Mouse (Mus musculus): ENCODE measurements at regions not wholly inside any gene's neighbourhood (a gene's known extent, or its start where the extent isn't known, plus 50 kb on each side); places are given as distances from the start of the nearest gene placed in this dataset.
A peak's percentile ranks its signal among the peaks of the same experiment; 100 is the strongest.

GRCm38 (mm10) chr10:44646615-44647014 lies 118.3 kb upstream of the Prdm1 start:
- DNase-seq (ENCODE audit: low read depth, low spot score), result no peak

GRCm38 (mm10) chr10:44641616-44642015 lies 113.3 kb upstream of the Prdm1 start:
- DNase-seq (ENCODE audit: low read depth, low spot score), result no peak

- DNase-seq (ENCODE audit: low read depth, low spot score), result no peak
These were observed 112.3 kb upstream of the Prdm1 start for GRCm38 (mm10) chr10:44640620-44641019.

DNA sequence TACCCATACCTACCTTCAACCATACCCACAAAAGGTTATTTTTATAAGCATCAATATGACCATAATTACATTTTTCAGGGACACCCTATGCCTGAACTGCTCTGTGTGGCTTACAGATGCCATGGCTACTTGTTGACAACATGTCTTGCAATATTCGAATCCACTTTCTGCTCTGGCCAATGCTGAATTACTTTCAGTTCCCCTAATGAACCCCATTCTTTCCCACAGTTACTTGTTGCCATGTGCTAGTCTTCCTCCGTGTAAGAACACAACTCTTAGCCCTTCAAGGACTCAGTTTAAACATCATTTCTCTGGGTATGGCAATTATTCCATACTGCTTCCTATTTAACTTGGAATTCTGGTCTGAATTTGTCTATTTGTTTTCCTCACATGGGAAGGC lies 110.4 kb upstream of the Prdm1 start:
- DNase-seq (ENCODE audit: low read depth, low spot score), result no peak

GRCm38 (mm10) chr10:44636786-44637185 lies 108.5 kb upstream of the Prdm1 start:
- no peak for DNase-seq (ENCODE audit: low read depth, low spot score)

GRCm38 (mm10) chr10:44636061-44636460 lies 107.8 kb upstream of the Prdm1 start:
- DNase-seq (ENCODE audit: low read depth, low spot score), result no peak

DNA sequence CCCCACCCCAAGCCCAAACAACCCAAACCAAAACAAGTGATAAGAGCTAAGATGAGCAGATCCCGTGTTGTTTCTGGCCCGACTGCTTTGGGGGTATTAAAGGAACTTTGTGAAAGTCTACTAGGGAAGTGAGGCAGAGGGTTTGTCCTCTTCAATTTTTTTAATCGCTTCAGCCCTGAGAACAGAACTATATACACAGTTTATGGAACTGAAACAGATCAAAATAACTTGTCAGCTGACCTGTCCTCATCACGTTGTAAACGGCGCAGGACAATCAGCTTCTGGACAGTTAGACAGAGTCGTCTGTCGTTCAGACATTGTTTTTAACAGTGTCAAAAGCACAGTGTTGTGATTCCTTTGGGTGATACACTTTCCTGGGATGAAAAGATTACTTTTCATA lies 103.3 kb upstream of the Prdm1 start:
- peak; percentile 11 for DNase-seq (ENCODE audit: low read depth, low spot score)

DNA sequence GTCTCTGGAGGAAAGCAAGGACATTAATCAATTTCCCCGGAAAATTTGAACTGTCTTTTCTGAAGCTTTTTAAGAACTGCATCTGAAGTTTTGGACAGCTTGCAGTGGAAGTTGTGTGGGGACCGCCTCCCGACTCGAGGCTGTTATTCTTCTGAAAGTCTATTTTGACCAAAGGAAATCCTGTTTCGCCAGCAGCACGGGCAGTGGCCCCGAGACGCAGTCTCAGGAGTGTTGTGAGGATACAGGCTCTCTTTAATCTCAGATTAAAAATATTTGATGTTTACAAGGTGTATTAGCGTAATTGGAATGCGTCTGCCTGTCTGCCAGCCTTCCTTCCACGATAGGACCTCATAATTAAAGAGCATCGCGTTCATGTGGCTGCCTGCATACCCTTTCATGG lies 102.2 kb upstream of the Prdm1 start:
- DNase-seq (ENCODE audit: low read depth, low spot score), result peak; percentile 16

DNA sequence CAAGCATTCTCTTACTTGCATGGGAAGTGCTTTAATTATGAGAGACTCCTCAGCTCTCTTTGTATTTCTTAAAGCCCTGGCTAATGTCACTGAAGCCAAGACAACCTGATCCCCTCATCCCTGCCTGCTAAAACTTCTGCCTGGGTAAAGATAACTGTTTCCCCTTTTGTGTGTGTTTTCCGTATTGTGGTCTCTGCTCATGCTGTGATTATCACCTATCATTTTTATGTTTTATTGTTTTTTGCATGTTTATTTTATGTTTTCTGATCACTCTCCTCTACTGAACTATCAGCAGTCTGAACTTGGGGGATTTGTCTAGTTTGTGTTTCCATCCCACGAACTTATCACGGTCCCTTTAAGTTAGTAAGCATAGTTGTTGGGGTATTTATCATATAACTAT lies 100.1 kb upstream of the Prdm1 start:
- no peak for DNase-seq (ENCODE audit: low read depth, low spot score)

GRCm38 (mm10) chr10:44627431-44627830 lies 99.1 kb upstream of the Prdm1 start:
- no peak for DNase-seq (ENCODE audit: low read depth, low spot score)

- peak; percentile 16 for DNase-seq (ENCODE audit: low read depth, low spot score)
These were observed 97.2 kb upstream of the Prdm1 start for GRCm38 (mm10) chr10:44625521-44625920.

DNA sequence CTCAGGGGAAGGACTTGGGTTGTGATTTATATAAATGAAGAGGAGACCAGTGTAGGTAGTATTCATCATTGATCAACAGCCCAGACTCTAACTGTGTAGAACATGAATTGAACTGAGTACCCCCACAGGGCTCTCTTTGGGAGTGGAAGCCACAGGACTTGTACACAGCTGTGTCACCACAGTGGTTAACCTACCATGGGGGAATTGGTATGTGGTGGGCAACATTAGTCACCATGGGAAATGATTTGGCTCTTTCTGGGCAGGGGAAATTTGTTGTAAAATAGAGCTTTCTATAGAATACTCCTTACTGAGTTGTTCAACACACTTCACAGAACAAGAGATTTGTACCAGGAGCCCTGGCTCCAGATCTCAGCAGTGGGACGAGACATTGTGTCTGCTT lies 87.3 kb upstream of the Prdm1 start:
- DNase-seq (ENCODE audit: low read depth, low spot score), result no peak

- DNase-seq (ENCODE audit: low read depth, low spot score), result no peak
These were observed 84.3 kb upstream of the Prdm1 start for GRCm38 (mm10) chr10:44612571-44612970.

- peak; percentile 12 for DNase-seq (ENCODE audit: low read depth, low spot score)
These were observed 83.1 kb upstream of the Prdm1 start for GRCm38 (mm10) chr10:44611399-44611798.

- DNase-seq (ENCODE audit: low read depth, low spot score), result no peak
These were observed 80.9 kb upstream of the Prdm1 start for GRCm38 (mm10) chr10:44609187-44609586.

GRCm38 (mm10) chr10:44607334-44607851 lies 79.1 kb upstream of the Prdm1 start:
- peak; percentile 47 for DNase-seq (ENCODE audit: low read depth, low spot score)

GRCm38 (mm10) chr10:44604512-44604911 lies 76.2 kb upstream of the Prdm1 start:
- DNase-seq (ENCODE audit: low read depth, low spot score), result no peak

DNA sequence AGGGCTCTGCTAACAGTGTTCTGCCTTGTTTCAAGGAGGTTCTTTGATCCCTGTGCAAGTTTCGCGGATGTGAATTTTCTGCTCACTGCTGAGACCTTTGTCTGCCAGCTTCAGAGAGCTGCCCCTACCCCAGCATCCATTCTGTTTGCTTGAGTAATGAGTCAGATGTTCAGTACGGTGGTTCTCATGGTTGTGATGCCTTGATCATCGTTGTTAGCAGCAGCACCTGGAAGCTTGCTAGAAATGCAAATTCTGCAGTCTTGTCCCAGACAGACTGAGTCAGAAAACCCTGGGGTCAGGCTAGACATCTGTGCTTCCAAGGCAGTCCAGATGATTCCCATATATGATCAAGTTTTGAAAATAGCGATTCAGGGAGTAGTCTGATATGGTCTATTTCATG lies 75.2 kb upstream of the Prdm1 start:
- peak; percentile 12 for DNase-seq (ENCODE audit: low read depth, low spot score)

- no peak for DNase-seq (ENCODE audit: low read depth, low spot score)
These were observed 73.2 kb upstream of the Prdm1 start for GRCm38 (mm10) chr10:44601550-44601949.

DNA sequence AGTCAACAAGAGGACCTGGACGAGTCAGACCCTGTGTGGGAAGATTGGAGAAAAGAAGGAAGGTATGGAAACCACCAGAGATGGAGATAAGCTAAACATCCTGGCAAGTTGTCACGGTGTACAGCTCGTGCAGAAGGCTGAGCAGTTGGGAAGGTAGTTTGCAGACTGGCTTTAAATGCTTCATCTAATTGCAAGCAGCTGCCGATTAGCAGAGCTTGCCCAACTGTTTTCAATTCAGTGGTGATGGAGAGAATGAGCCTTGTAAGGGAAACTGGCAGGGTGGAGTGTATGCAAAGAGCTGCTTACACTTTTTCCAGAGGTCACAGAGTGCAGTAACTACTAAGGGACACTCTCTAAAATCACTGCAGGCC lies 71.6 kb upstream of the Prdm1 start:
- DNase-seq (ENCODE audit: low read depth, low spot score), result peak; percentile 42

- no peak for DNase-seq (ENCODE audit: low read depth, low spot score)
These were observed 71.1 kb upstream of the Prdm1 start for GRCm38 (mm10) chr10:44599331-44599963.

- no peak for DNase-seq (ENCODE audit: low read depth, low spot score)
These were observed 70.3 kb upstream of the Prdm1 start for GRCm38 (mm10) chr10:44598615-44599014.

DNA sequence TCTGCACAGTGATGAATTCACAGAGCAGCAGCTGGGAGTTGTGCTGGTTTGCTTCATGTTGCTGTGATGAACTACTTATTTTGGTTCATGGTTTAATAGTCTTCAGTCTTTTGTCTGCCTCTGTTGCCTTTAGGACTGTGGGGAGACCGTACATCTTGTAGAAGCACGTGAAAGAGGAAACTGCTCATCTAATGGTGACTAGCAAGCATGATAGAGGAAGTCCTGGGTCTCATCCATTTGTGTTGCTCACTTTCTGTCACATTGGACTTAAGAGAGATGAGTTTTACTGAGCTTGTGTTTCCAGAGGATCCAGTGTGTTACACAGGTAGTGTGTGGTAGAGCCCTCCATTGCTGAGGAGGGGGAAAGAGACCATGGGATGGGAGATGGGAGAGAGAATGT lies 67.6 kb upstream of the Prdm1 start:
- DNase-seq (ENCODE audit: low read depth, low spot score), result no peak

DNA sequence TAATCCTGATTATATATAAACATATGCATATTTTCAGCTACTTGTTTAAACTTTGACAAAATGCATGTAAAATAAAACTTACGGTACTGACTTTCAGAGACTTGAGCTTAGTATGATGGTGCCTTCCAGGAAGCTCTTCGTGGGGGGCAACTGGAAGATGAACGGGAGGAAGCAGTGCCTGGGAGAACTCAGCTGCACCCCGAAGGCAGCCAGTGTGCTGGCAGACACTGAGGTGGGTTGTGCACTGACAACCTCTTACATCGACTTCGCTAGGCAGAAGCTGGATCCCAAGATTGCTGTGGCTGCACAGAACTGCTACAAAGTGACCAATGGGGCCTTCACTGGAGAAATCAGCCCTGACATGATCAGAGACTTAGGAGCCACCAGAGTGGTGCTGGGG lies 61.5 kb upstream of the Prdm1 start:
- no peak for DNase-seq (ENCODE audit: low read depth, low spot score)

Measured in brain, adult 2 months (tissue).